Comparison of ENCODE assay signal across 19 mouse cellular contexts in genomic region chr17:5729587-5730125, GRCm38 (mm10).
DNase-seq lines count a peak whose midpoint lies in the region; ATAC-seq and TF ChIP-seq lines count a peak whose summit lies in the region.
"Had no signal": no experiment of that assay in that cellular context is flagged by ENCODE, and none has a peak within 500 bp of the region (broad histone marks: within the 10 kb centered on the region; RNA-seq: fewer than 3 reads in every experiment).

No protein-coding gene starts in this region.

- intact Hi-C loops in gastrocnemius, adult 2 months (cut with DNase I): no loop called here

- no peak overlapping the region for H3K9ac ChIP-seq in liver, postnatal 0 days (replicated peaks)
- no peak overlapping the region for H3K9ac ChIP-seq in ES-E14 (ENCODE audit: insufficient read depth, low read depth, low read length, poor library complexity, severe bottlenecking)
- H3K9ac ChIP-seq: hindbrain, embryonic 14.5 days; limb, embryonic 15.5 days; lung, embryonic 15.5 days had no signal

- no peak overlapping the region for H3K4me2 ChIP-seq in liver, postnatal 0 days (ENCODE audit: low read depth, low read length)
- H3K4me2 ChIP-seq: hindbrain, embryonic 14.5 days; limb, embryonic 15.5 days; lung, embryonic 15.5 days had no signal

- peaks cover 11% of the 10 kb centered on the region; the same call in 1 of the 2 replicates for H3K4me1 ChIP-seq in liver, postnatal 0 days (ENCODE audit: insufficient read depth)
- H3K4me1 ChIP-seq in ES-E14 (ENCODE audit: control insufficient read depth in 2 of 2, insufficient read depth in 2 of 2, low read length in 2 of 2, poor library complexity in 1 of 2): no peaks in the 10 kb centered on the region
- H3K4me1 ChIP-seq: embryonic facial prominence, embryonic 10.5 days; limb, embryonic 15.5 days; lung, embryonic 15.5 days had no signal

- no peaks in the 10 kb centered on the region for H3K79me2 ChIP-seq in macrophage (ENCODE audit: inconsistent target)

- no peaks in the 10 kb centered on the region for H3K9me3 ChIP-seq in liver, postnatal 0 days (ENCODE audit: low read length)
- no peaks in the 10 kb centered on the region for H3K9me3 ChIP-seq in ES-E14 (ENCODE audit: control insufficient read depth, insufficient read depth, low read depth, low read length)
- H3K9me3 ChIP-seq: embryonic facial prominence, embryonic 10.5 days; limb, embryonic 15.5 days; lung, embryonic 15.5 days; megakaryocyte, embryonic 14.5 days had no signal

- H3K27ac ChIP-seq in gastrocnemius, adult 2 months: no peak overlapping the region
- H3K27ac ChIP-seq in liver, postnatal 0 days (ENCODE audit: low read depth): no peak overlapping the region
- H3K27ac ChIP-seq in ES-E14 (ENCODE audit: insufficient read depth, low read depth, low read length, poor library complexity, severe bottlenecking) (no peak overlapping the region), macrophage (peak overlapping the region; percentile 100)
- H3K27ac ChIP-seq: embryonic facial prominence, embryonic 10.5 days; hindbrain, embryonic 14.5 days; limb, embryonic 15.5 days; lung, embryonic 15.5 days had no signal

- DNase-seq in gastrocnemius, adult 2 months: no peak
- DNase-seq in gastrocnemius, adult 8-10 months (ENCODE audit: low spot score in 2 of 2): no peak
- DNase-seq in liver, postnatal 0 days: no peak
- no peak for DNase-seq in liver
- no peak for DNase-seq in ES-E14 (ENCODE audit: low read depth, low spot score)
- no peak for DNase-seq in urinary bladder, postnatal 10 days (ENCODE audit: low spot score)
- DNase-seq: heart, adult 18-20 months; heart, postnatal 14 days; kidney, adult 18-20 months; kidney, postnatal 36 days; thymus, postnatal 25 days had no signal

- in situ Hi-C loops in ES-E14 (cut with MboI; ENCODE audit: low sequenced_read_pairs in 2 of 2, unreplicated experiment in 2 of 2): loop anchor here in 1 of 2 experiments (10.0 kb wide), 1 partner anchor 295 kb away; no protein-coding TSS in a partner anchor

- H3K27me3 ChIP-seq in liver, postnatal 0 days (ENCODE audit: insufficient read depth, low read length): no peaks in the 10 kb centered on the region
- H3K27me3 ChIP-seq: limb, embryonic 15.5 days; lung, embryonic 15.5 days had no signal

- no peak for ATAC-seq in liver, postnatal 0 days
- ATAC-seq: forebrain, embryonic 14.5 days; midbrain, embryonic 16.5 days had no signal

- no peak for TF ChIP-seq EP300 in liver, postnatal 0 days (IDR thresholded peaks at IDR 0.05; ENCODE audit: low read depth)

- H3K36me3 ChIP-seq in liver, postnatal 0 days (replicated peaks; ENCODE audit: insufficient read depth, low read length): peaks cover 15% of the 10 kb centered on the region
- H3K36me3 ChIP-seq in ES-E14 (ENCODE audit: control insufficient read depth, insufficient read depth, low read length, poor library complexity, severe bottlenecking): no peaks in the 10 kb centered on the region
- H3K36me3 ChIP-seq in macrophage (ENCODE audit: inconsistent target): peaks cover 21% of the 10 kb centered on the region; the same call in 1 of the 2 replicates
- H3K36me3 ChIP-seq: embryonic facial prominence, embryonic 10.5 days; limb, embryonic 15.5 days; lung, embryonic 15.5 days had no signal

- 53% methylated on average over 4 of the region's 4 CpGs for WGBS in liver, postnatal 0 days (ENCODE audit: insufficient replicate concordance)
- WGBS in macrophage (ENCODE audit: missing documents): 57% methylated on average over 4 of the region's 4 CpGs

- no peak overlapping the region for H3K4me3 ChIP-seq in gastrocnemius, adult 2 months
- H3K4me3 ChIP-seq in liver, postnatal 0 days (ENCODE audit: low read depth, low read length): no peak overlapping the region
- no peak overlapping the region for H3K4me3 ChIP-seq in ES-E14 (ENCODE audit: insufficient read depth in 1 of 2, low read depth in 1 of 2, low read length in 2 of 2, poor library complexity in 1 of 2, severe bottlenecking in 1 of 2)
- H3K4me3 ChIP-seq in macrophage (ENCODE audit: inconsistent target): no peak overlapping the region
- H3K4me3 ChIP-seq: embryonic facial prominence, embryonic 10.5 days; limb, embryonic 15.5 days; lung, embryonic 15.5 days had no signal

- peak; percentile 13; the same call in 1 of the 2 replicates for TF ChIP-seq CTCF in gastrocnemius, adult 2 months (IDR thresholded peaks at IDR 0.05)
- peak; percentile 25; the same call in 1 of the 2 replicates for TF ChIP-seq CTCF in liver, postnatal 0 days (IDR thresholded peaks at IDR 0.05; ENCODE audit: low read depth)

TF ChIP-seq in ES-E14, 5 proteins besides CTCF, POLR2A, EP300 and RAD21:
- TF ChIP-seq HCFC1 (IDR thresholded peaks at IDR 0.05; ENCODE audit: borderline replicate concordance, insufficient read depth, low read length): no peak
- TF ChIP-seq ZNF384 (IDR thresholded peaks at IDR 0.05; ENCODE audit: low read depth, low read length): peak; percentile 38; the same call in 1 of the 2 replicates
- TF ChIP-seq MAFK (IDR thresholded peaks at IDR 0.05; ENCODE audit: insufficient read depth, low read depth, low read length): no peak
